Mouse (Mus musculus): ENCODE data around the gene Olfr1261. TPM values are rescaled to one million over a fixed set of nuclear protein-coding genes. Genes with fewer than 3 reads are reported as not detected.

Gene Olfr1261
- polyA plus RNA-seq (2016; fragmentation: Nextera tagmentation; extraction: Ambion mirVana): not detected in 2 replicates

DNA sequence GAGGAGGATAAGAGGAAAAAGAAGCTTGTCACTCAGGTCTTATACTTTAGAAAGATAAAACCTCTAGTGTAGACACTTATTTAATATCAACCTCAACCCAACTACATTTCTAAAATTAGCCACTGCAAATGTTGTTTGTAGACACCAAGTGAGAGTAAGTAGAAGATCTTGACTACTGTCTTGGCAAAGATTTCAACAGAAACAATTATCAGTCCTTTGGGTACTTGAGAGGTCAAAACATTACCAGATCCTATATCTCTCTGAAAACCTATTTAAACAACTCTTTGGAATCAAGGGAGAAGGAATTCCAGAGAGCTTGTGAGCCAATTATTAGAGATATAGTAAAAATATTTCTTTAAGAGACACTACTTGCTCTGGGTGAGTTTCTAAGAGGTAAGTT is at the start of gene Olfr1261:
Gene Olfr1261, plus strand, starts transcription at position 301 of the 400 bp plus-strand sequence.
- ATAC-seq (ENCODE audit: low FRiP score): no peak
- no peak within 1 kb of the TSS for H3K4me3 ChIP-seq (replicated peaks)
- no peaks in the 10 kb centered on the region for H3K27me3 ChIP-seq
- no peaks in the 10 kb centered on the region for H3K36me3 ChIP-seq (replicated peaks)
- no peaks in the 10 kb centered on the region for H3K9me3 ChIP-seq
- no peak within 1 kb of the TSS for H3K4me2 ChIP-seq
- H3K4me1 ChIP-seq: no peaks in the 10 kb centered on the region
- H3K27ac ChIP-seq: no peak within 1 kb of the TSS
- H3K9ac ChIP-seq: no peak within 1 kb of the TSS

DNA sequence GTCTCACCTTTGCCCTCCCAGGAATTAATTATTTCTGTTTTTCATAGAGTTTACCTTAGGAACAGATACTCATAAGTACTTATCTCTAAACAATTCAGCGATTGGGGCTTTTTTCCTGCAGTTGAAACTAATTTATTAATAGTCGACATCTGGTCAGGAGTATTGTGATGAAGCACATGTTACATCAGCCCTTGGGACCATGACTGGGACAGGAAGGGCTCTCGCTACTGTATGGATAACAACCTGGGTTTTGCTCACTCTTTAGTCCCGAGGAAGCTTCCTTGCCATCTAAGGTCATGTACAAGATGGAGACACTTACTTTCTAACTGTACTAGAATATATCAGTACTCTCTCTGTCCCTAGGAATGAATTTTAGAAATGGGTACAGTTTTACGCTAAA is 42.5 kb upstream of the Olfr1261 start, which contains the start of gene Olfr1259:
Gene Olfr1259, minus strand, starts transcription at position 101 of the 400 bp plus-strand sequence.
- Histone ChIP-seq H3K4me2 (no peak within 1 kb of the TSS), H3K9ac (no peak within 1 kb of the TSS), H3K4me3 (replicated peaks) (no peak within 1 kb of the TSS), H3K9me3 (no peaks in the 10 kb centered on the region), H3K36me3 (replicated peaks) (no peaks in the 10 kb centered on the region), H3K27ac (no peak within 1 kb of the TSS), H3K4me1 (no peaks in the 10 kb centered on the region), H3K27me3 (no peaks in the 10 kb centered on the region)
- no peak for ATAC-seq (ENCODE audit: low FRiP score)
- WGBS: 92% methylated on average over 5 of the region's 5 CpGs

GRCm38 (mm10) chr2:89974184-89974583 is 16.8 kb upstream of the Olfr1261 start, which contains the start of gene Olfr1260:
Olfr1260 (plus strand) TSS chr2:89974340.
- no peak for ATAC-seq (ENCODE audit: low FRiP score)

GRCm38 (mm10) chr2:89977709-89978108 is 13.3 kb upstream of the Olfr1261 start:
- no peak for ATAC-seq (ENCODE audit: low FRiP score)
- Histone ChIP-seq H3K9ac (no peak overlapping the region), H3K4me3 (replicated peaks) (no peak overlapping the region), H3K4me1 (no peaks in the 10 kb centered on the region), H3K4me2 (no peak overlapping the region), H3K9me3 (no peaks in the 10 kb centered on the region), H3K36me3 (replicated peaks) (no peaks in the 10 kb centered on the region), H3K27ac (no peak overlapping the region), H3K27me3 (no peaks in the 10 kb centered on the region)
- WGBS: 90% methylated on average over 2 of the region's 2 CpGs

More at GRCm38 (mm10) chr2:89974184-89974583, 16.8 kb upstream of the Olfr1261 start, which contains the start of gene Olfr1260:
- no peak within 1 kb of the TSS for H3K9ac ChIP-seq
- no peaks in the 10 kb centered on the region for H3K27me3 ChIP-seq
- no peaks in the 10 kb centered on the region for H3K36me3 ChIP-seq (replicated peaks)
- 88% methylated on average over 2 of the region's 2 CpGs for WGBS
- H3K27ac ChIP-seq: no peak within 1 kb of the TSS
- no peaks in the 10 kb centered on the region for H3K9me3 ChIP-seq
- H3K4me3 ChIP-seq (replicated peaks): no peak within 1 kb of the TSS
- no peak within 1 kb of the TSS for H3K4me2 ChIP-seq
- no peaks in the 10 kb centered on the region for H3K4me1 ChIP-seq

GRCm38 (mm10) chr2:89999845-90000244 is 8.8 kb downstream of the Olfr1261 start, which contains the start of gene Olfr1262:
Olfr1262 (plus strand) TSS chr2:90000145.
- H3K27ac ChIP-seq: no peak within 1 kb of the TSS
- H3K9me3 ChIP-seq: no peaks in the 10 kb centered on the region
- no peak for ATAC-seq (ENCODE audit: low FRiP score)
- no peaks in the 10 kb centered on the region for H3K36me3 ChIP-seq (replicated peaks)
- no peak within 1 kb of the TSS for H3K4me2 ChIP-seq
- H3K4me3 ChIP-seq (replicated peaks): no peak within 1 kb of the TSS
- H3K9ac ChIP-seq: no peak within 1 kb of the TSS
- no peaks in the 10 kb centered on the region for H3K27me3 ChIP-seq
- no peaks in the 10 kb centered on the region for H3K4me1 ChIP-seq

GRCm38 (mm10) chr2:90011831-90012230 is 20.8 kb downstream of the Olfr1261 start, which contains the start of gene Olfr1263:
Olfr1263 (plus strand) TSS chr2:90012131.
- Histone ChIP-seq H3K4me2 (no peak within 1 kb of the TSS), H3K36me3 (replicated peaks) (no peaks in the 10 kb centered on the region), H3K27me3 (no peaks in the 10 kb centered on the region), H3K9me3 (no peaks in the 10 kb centered on the region), H3K4me1 (no peaks in the 10 kb centered on the region), H3K9ac (no peak within 1 kb of the TSS), H3K4me3 (replicated peaks) (no peak within 1 kb of the TSS), H3K27ac (no peak within 1 kb of the TSS)
- WGBS: 79% methylated on average over 2 of the region's 2 CpGs
- ATAC-seq (ENCODE audit: low FRiP score): no peak

DNA sequence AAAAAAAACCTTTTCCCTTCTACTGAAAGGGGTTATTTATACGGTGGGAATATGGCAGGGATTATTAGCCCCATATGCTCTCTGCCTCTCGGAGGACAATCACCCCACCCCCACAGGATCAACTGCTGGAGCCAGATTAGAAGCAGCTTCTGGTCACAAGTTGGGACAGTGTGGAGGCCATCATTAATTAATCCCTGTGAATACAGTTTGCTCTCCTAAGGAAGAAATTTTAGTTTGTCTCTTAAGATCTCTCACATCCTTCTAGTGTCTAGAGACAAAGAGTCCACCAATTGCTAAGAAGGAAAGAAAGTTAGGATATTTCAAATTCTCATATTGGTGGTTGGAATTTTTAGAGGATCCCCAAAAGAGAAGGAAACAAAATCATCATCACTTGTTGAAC is 34.5 kb downstream of the Olfr1261 start, which contains the start of gene Olfr1264:
Gene Olfr1264, minus strand, starts transcription at position 101 of the 400 bp plus-strand sequence.
- no peak for ATAC-seq (ENCODE audit: low FRiP score)
- H3K27ac ChIP-seq: no peak within 1 kb of the TSS
- no peaks in the 10 kb centered on the region for H3K36me3 ChIP-seq (replicated peaks)
- no peak within 1 kb of the TSS for H3K4me2 ChIP-seq
- no peak within 1 kb of the TSS for H3K4me3 ChIP-seq (replicated peaks)
- WGBS: 76% methylated on average over 2 of the region's 2 CpGs
- H3K27me3 ChIP-seq: no peaks in the 10 kb centered on the region
- H3K9ac ChIP-seq: no peak within 1 kb of the TSS
- H3K4me1 ChIP-seq: no peaks in the 10 kb centered on the region
- H3K9me3 ChIP-seq: no peaks in the 10 kb centered on the region

DNA sequence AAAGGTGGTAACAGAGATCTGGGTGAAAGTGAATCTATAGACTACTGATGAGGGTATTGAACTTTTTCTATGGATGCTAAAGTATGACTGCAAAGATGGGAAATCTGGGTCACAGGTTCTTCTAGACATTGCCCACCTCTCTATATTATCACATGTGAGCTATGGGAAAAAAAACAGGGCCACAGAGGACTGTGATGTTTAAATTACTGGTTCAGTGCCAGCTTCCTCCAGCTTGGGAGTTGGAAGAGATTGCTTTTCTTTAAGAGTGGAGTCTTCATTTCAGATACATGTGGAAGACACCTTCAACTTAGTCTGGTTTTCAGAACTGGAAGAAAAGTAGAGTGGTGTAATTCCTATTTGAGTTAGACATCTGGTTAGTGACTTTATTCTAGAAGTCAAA is 44.0 kb downstream of the Olfr1261 start, which contains the start of gene Olfr1265:
Gene Olfr1265, plus strand, starts transcription at position 301 of the 400 bp plus-strand sequence.
- Histone ChIP-seq H3K4me3 (replicated peaks) (no peak within 1 kb of the TSS), H3K4me1 (no peaks in the 10 kb centered on the region), H3K27me3 (no peaks in the 10 kb centered on the region), H3K4me2 (no peak within 1 kb of the TSS), H3K9me3 (no peaks in the 10 kb centered on the region), H3K27ac (no peak within 1 kb of the TSS), H3K36me3 (replicated peaks) (no peaks in the 10 kb centered on the region), H3K9ac (no peak within 1 kb of the TSS)
- no peak for ATAC-seq (ENCODE audit: low FRiP score)

Other genes with a start within 250 kb of the Olfr1261 start
- gene Olfr1253, start 234.1 kb upstream of the Olfr1261 start, polyA plus RNA-seq (2016; fragmentation: Nextera tagmentation; extraction: Ambion mirVana): not detected in 2 replicates
- gene Olfr1254, start 197.6 kb upstream of the Olfr1261 start, polyA plus RNA-seq (2016; fragmentation: Nextera tagmentation; extraction: Ambion mirVana): not detected in 2 replicates
- gene Olfr1255, start 179.2 kb upstream of the Olfr1261 start, polyA plus RNA-seq (2016; fragmentation: Nextera tagmentation; extraction: Ambion mirVana): not detected in 2 replicates
- gene Olfr1256, start 149.7 kb upstream of the Olfr1261 start, polyA plus RNA-seq (2016; fragmentation: Nextera tagmentation; extraction: Ambion mirVana): not detected in 2 replicates
- 0.10 TPM in 1 of 2 replicates, not detected in the other for gene Olfr48, start 143.0 kb upstream of the Olfr1261 start, polyA plus RNA-seq (2016; fragmentation: Nextera tagmentation; extraction: Ambion mirVana)
- not detected in 2 replicates for gene Olfr1257, start 112.8 kb upstream of the Olfr1261 start, polyA plus RNA-seq (2016; fragmentation: Nextera tagmentation; extraction: Ambion mirVana)
- not detected in 2 replicates for gene Olfr1258, start 63.9 kb upstream of the Olfr1261 start, polyA plus RNA-seq (2016; fragmentation: Nextera tagmentation; extraction: Ambion mirVana)
- gene Olfr1259, start 42.6 kb upstream of the Olfr1261 start, polyA plus RNA-seq (2016; fragmentation: Nextera tagmentation; extraction: Ambion mirVana): not detected in 2 replicates
- not detected in 2 replicates for gene Olfr1260, start 16.9 kb upstream of the Olfr1261 start, polyA plus RNA-seq (2016; fragmentation: Nextera tagmentation; extraction: Ambion mirVana)
- gene Olfr1262, start 8.9 kb downstream of the Olfr1261 start, polyA plus RNA-seq (2016; fragmentation: Nextera tagmentation; extraction: Ambion mirVana): not detected in 2 replicates
- not detected in 2 replicates for gene Olfr1263, start 20.9 kb downstream of the Olfr1261 start, polyA plus RNA-seq (2016; fragmentation: Nextera tagmentation; extraction: Ambion mirVana)
- not detected in 2 replicates for gene Olfr1264, start 34.4 kb downstream of the Olfr1261 start, polyA plus RNA-seq (2016; fragmentation: Nextera tagmentation; extraction: Ambion mirVana)
- gene Olfr1265, start 44.1 kb downstream of the Olfr1261 start, polyA plus RNA-seq (2016; fragmentation: Nextera tagmentation; extraction: Ambion mirVana): not detected in 2 replicates
- gene Olfr140, start 72.4 kb downstream of the Olfr1261 start, polyA plus RNA-seq (2016; fragmentation: Nextera tagmentation; extraction: Ambion mirVana): not detected in 2 replicates
- not detected in 2 replicates for gene Olfr1269, start 130.2 kb downstream of the Olfr1261 start, polyA plus RNA-seq (2016; fragmentation: Nextera tagmentation; extraction: Ambion mirVana)
- gene Olfr32, start 151.1 kb downstream of the Olfr1261 start, polyA plus RNA-seq (2016; fragmentation: Nextera tagmentation; extraction: Ambion mirVana): 0.10 TPM in 1 of 2 replicates, not detected in the other
- gene Olfr1270, start 161.9 kb downstream of the Olfr1261 start, polyA plus RNA-seq (2016; fragmentation: Nextera tagmentation; extraction: Ambion mirVana): not detected in 2 replicates
- not detected in 2 replicates for gene Olfr1506, start 233.3 kb downstream of the Olfr1261 start, polyA plus RNA-seq (2016; fragmentation: Nextera tagmentation; extraction: Ambion mirVana)